Mouse (Mus musculus): ENCODE results near the gene Gm49711.

DNA sequence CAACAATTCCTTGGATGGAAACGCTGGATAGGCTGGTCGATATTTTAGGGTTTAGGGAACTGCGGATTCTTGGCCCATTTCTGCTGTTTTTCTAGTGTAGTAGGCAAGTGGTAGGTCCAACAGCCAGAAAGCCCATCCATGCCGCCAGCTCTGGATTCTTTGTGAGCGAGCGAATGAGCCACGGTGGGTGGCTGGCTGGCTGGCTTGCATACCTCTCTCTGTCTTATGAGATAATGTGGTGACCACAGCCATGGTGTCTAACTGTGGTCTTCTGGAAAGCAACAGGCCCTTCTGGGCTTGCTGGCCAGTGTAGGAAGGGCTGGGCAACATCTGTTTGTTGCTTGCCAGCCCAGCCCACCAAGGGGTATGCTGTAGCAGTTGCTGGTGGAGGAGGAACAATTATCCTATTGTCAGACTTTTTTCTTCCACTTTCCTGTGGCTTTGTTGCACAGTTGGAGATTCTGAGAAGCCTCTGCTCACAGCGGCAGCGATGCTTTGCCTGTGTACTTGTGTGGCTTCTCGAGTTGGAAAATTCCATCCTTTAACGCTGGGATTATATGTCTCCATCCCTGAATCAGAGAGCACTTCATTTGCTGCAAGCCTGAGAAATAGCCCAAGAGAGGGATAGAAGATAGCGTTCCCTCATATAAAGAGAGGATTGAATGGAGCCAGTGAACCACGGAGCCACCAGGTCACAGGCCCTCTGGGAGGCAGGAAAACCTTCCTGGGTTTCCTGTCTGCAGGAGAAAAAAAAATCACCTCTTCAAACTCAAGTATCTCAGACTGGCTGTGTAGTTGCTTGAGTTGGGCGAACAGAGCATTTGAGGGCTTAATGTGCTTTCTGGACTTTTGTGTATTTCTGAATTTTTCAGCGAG, 81.5 kb downstream of the Gm49711 start:
- TF ChIP-seq USF2 (conservative IDR thresholded peaks at IDR 0.05; ENCODE audit: low read depth, low read length) (no peak), HCFC1 (IDR thresholded peaks at IDR 0.05; ENCODE audit: low read depth, low read length) (no peak), EP300 (IDR thresholded peaks at IDR 0.05; ENCODE audit: low read length) (no peak), POLR2A (IDR thresholded peaks at IDR 0.05; ENCODE audit: low read depth, low read length) (no peak), ETS1 (conservative IDR thresholded peaks at IDR 0.05; ENCODE audit: low read depth, low read length) (no peak), CTCF (conservative IDR thresholded peaks at IDR 0.05 in 1 of 2, IDR thresholded peaks at IDR 0.05 in 1 of 2; ENCODE audit: low read depth in 2 of 2, low read length in 2 of 2) (no peak), IRF4 (IDR thresholded peaks at IDR 0.05; ENCODE audit: low read depth, low read length) (no peak), BHLHE40 (IDR thresholded peaks at IDR 0.05; ENCODE audit: low read depth, low read length) (no peak)
